Mouse (Mus musculus) thymus, postnatal 36 days (tissue): ENCODE measurements around the gene Ppm1e.

ENCODE experiments used
- DNase-seq, 2 experiments: peaks; one replicate each; pipeline ENCODE4 v3.0.0; 2022; ENCODE audit warnings: mixed read lengths in 2 of 2

Gene Ppm1e

DNA sequence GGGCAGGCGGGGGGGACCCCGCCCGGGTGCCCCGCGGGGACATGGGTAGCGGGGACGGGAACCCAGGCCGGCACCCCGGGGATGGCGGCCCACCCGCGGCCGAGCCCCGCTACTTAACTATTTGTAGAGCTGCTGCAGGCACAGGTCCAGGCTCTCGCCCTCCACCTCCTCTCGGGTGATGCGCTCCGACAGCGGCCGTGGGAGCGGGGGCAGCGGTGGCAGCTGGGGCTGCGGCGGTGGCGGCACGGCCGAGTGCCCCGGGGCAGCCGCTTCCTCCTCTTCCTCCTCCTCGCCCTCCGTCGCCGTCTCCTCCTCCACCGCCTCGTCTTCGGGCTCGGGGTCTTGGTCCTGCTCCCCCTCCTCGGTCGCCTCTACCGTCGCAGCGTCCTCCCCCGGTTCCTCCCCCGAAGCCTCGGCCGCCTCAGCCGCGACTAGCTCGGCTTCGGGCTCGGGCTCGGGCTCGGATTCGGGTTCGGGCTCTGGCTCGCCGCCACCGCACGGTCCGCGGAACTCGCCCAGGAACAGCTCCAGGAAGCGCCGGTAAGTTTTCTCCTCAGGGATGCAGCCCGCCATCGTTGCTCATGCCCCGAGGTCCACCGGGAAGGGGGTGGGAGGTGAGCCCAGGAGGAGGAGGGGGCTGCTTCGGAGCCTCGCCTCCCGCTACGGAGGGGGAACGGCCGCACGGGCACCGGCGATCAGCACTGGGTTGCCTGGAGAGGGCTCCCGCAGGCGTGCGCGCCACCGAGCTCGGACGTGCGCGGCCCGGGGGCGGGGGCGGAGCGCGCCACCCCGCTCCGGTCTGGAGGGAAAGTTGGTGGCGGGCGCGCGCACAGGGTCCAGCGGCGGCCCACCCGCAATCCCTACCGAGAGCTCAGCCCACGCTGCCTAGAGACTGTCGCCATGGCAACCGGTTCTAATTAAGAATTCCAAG is at the start of gene Ppm1e:
Gene Ppm1e (minus strand): TSS at position 693 of the 931 bp plus-strand sequence.
- DNase-seq, result peak; percentile 80 to 87

- peak; percentile 24 to 62 for DNase-seq
These were observed 46.1 kb upstream of the Ppm1e start, which contains the start of the genes Rad51c and Tex14 for GRCm38 (mm10) chr11:87404876-87405275. Gene Rad51c, minus strand, starts transcription at chr11:87404954. Gene Tex14, plus strand, starts transcription at chr11:87405065.

DNA sequence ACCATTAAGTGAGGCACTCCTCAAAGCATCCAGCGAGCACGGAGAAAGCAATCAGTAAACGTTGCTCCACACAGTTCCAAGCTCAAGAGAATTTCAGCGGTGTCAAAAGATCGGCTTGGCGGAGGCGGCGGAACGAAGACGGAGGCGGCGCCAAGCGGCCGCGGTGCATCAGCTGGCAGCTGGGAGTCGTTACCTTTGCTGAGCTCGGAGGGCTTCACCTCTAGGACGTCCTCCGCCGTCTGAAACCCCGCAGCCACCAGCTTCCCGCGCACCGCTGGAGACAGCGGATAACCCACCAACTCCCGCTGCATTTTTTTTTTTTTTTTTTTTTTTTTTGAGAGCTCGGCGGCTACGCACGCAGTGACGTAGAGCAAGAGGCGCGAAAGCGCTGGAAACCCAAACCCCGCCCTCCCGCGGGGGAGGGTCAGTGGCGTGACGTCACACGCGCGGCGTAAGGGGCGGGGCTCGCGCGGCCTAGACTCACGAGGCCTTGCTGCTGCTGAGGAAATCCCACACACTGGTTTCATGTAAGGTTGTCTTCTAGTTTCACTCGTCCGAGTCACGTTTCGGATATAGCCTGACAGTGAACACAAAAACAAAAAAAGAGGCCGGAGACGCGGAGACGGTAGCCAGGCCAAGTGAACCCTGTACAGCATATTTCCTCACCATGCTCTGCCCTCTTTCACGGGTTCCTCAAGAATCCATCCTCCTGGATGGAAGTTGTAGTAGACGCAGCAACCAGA is 45.5 kb upstream of the Ppm1e start:
- DNase-seq, result peak; percentile 98 to 99

- no peak for DNase-seq
These were observed 39.6 kb upstream of the Ppm1e start for GRCm38 (mm10) chr11:87398402-87398801.

GRCm38 (mm10) chr11:87393855-87394254 is 35.0 kb upstream of the Ppm1e start:
- DNase-seq, result peak in 1 of 2 experiments; percentile 21

DNA sequence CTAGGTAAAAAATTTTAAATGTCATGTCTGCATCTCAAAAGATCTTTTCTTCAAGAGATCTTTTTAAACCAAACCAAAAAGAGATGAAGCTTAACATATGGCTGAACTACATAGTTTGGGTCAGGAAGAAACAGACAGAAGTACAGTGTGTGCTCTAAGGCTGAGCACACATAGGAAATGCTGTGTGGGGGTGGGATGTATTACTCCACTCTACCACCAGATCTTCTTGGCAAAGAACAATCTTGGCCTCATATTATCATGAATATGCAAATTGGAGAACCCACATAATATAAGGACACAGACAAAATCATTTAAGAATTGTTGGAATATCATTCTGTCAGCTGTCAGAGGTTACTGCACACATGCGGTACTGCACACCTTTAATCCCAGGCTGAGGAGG is 26.9 kb upstream of the Ppm1e start:
- DNase-seq, result no peak

- DNase-seq, result no peak
These were observed 25.7 kb upstream of the Ppm1e start for GRCm38 (mm10) chr11:87384551-87384950.

DNA sequence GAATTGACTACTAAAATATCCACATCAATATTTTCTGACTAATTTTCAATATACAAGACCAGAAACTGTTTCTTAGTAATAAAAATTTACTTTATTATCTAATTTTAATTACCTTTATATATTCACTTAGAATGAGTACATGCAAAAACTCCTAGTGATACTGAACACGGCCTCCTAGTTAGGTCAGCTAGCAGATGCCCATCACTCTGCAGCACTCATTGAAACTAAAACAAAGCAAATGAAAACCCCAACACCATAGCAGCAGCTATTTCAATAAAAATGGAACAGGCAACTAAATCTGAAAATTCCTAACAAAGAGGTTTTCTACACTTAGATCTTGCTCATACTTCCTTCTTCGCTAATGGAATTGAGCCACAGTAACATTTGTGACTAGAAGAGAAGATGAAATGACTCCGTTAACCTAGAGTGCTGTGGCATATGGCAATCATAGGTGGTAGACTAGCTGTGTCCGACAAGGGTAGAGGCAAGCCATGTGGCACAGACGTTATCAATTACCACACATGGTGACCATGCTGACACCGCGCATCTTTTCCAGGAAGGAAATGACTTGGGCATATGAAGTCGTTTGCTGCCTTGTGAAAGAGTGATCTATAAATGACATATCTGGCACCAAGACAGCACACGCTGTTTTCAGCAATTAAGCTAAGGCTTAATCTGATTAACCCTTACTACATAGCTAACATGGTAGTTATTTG is 9.2 kb upstream of the Ppm1e start:
- DNase-seq, result no peak

DNA sequence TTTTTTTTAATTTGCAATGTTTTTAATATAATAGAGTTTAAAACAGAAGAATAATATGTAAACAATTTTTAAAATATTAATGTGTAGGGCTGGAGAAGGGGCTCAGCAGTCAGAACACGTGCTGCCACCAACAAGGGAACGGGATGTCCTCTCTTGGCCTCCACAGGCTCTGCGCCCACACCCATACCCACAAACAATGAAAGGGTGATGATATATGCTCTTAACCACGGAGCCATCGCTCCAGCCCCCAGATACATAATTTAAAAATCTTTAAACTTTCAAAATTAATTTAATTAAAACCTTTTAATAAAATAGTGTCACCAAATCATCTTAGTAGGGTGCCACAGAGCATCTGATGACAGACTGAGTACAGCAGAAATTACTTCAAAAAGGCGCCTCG is 8.2 kb upstream of the Ppm1e start:
- no peak for DNase-seq

GRCm38 (mm10) chr11:87365120-87365519 is 6.3 kb upstream of the Ppm1e start:
- DNase-seq, result no peak

GRCm38 (mm10) chr11:87359262-87359612 is 414 bp upstream of the Ppm1e start:
- DNase-seq, result no peak

GRCm38 (mm10) chr11:87357317-87358300 is 1.2 kb downstream of the Ppm1e start:
- peak in 1 of 2 experiments; percentile 21 for DNase-seq

GRCm38 (mm10) chr11:87354861-87355260 is 4.0 kb downstream of the Ppm1e start:
- no peak for DNase-seq

DNA sequence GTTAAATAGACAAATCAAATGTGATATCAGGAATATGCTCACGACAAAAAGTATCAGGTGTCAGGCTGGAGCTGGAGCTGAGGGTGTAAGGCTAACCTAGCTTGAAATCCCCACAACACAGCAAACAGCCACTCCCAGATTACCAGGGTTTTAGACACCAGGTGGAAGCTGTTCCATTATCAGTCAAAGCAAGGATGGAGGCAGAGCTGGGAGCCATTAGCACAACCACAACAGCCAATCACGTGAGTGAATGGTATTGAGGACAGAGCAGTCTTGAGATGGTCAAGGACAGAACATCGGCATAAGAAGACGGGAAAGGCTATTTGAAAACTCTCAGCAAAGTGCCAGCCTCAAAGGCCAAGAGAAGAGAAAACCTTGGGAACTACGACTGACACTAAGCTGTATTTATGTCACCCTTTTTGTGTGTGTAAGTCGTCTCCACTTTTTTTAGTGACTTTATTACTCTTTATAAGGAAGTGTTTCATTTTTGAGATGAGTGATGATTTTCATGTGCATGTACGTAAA is 5.1 kb downstream of the Ppm1e start:
- DNase-seq, result no peak

DNA sequence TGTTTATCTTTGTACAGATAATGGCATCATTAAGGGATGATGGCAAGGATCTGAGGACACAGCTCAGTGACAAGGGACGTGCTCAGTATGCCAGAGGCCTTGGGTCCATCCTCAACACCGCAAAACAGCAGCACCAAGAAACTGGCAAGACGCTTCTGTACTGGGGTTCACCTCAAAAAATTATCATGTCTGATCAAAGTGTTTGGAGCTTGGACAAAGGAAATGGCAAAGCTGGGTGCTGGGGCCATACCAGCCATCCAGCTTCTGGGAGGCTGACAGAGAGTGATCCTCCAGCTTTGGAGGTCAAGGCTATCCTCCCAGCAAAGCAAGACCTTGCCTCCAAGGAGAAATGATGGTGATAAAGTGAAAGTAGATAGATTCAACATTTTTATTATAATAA is 32.4 kb downstream of the Ppm1e start:
- DNase-seq, result no peak

DNA sequence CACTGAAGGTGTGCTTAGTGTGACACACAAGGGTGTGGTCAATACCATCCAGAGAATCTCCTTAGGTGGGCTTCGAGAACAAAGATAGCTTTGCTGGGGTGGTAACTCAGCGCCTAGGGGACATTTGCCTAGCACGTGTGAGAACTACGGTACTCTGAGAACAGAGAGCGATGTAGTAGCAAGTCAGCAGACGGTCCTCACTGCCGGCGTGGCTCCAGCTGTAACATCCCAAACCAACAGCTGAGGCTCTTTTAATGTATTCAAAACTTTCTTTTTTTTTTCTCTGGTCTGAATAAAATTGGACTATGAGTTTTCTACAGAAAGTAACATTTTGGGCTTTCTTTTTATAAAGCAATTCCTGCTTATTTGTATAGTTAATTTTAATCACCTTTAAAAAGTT is 36.3 kb downstream of the Ppm1e start:
- no peak for DNase-seq

DNA sequence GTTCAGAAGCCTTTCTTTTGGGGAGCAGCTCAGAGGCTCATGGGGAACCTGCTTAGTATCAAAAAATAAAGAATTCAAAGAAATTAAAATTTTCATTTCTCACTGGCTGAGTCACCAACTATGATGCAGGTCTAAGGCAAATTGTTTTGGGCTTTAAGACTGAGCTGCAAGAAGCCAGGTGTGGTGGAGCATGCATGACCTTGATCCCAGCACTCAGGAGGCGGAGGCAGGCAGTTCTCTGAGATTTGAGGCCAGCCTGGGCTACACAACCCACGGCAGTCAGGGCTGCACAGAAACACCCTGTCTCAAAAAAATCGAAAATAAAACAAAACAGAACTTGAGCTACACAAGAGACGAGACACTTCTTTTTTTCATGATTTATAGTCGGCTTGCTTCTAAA is 38.8 kb downstream of the Ppm1e start:
- no peak for DNase-seq

- DNase-seq, result no peak
These were observed 39.7 kb downstream of the Ppm1e start for GRCm38 (mm10) chr11:87318956-87319708.

DNA sequence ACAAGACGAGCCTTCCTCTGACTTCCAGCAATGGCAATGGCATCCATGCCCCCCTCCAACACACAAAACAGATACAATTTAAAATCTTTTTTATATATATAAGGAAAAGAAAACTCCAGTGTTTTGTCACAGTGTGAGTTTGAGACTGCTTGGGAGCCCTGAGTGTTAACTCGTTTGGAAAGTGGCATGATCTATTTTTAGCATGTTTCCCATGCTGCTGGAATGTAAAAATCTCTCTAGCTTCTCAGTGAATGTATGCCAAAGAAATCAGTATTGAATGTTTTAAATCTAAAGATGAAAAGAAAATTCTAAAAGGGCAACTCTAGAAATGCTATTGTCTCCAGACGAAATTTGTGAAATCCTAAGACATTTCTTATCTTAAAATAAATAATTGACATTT is 45.3 kb downstream of the Ppm1e start:
- no peak for DNase-seq

DNA sequence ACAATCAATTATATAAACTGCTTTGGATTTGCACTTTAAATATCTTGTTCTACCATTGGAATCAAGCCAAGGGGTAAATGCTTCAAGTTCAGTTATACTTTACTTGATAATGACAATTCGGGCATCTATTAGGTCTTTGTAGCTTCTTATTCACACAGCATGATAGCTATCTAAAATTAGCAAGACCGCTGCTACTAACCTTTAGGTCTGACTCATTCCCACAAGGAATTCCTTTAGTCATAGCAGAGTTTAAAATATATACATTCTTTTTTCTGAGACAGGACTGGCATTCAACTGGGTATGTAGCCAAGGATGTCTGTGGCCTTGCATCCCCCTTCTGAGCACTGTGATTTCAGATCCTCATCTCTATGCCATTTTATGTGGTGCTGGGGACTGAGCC is 48.5 kb downstream of the Ppm1e start:
- DNase-seq, result no peak
